Mouse (Mus musculus): ENCODE data around the gene Sf3b1. TPM values are rescaled to one million over a fixed set of nuclear protein-coding genes. Genes with fewer than 3 reads are reported as not detected.

Gene Sf3b1
- total and polyA plus RNA-seq, 2 experiments from 2014 or later = 308 to 311 TPM

DNA sequence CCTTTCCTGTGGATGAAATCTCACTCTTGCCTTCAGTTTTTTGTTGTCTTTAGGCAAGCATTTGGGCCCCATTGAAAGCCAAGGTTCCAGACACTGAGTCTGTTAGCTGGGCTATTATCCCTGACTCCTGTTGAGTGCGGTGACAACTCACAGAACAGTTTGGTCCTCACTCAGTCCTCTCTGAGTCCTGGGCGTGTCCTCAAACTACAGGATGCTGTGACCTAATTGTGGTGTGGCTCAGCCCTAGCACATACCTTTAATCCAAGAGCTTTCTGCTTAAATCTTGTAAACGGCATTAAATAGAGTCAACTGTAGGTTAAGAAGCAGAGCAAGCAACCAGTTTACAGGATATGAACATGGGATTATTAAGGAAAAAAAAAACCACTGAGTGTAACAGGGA, 15.9 kb upstream of the Sf3b1 start:
- no peaks in the 10 kb centered on the region for H3K4me1 ChIP-seq (ENCODE audit: insufficient read depth)
- no peak overlapping the region for H3K27ac ChIP-seq (ENCODE audit: low read depth, low read length)
- H3K4me3 ChIP-seq (ENCODE audit: low read depth, low read length) = no peak overlapping the region
- no peak overlapping the region for H3K4me2 ChIP-seq (ENCODE audit: low read depth)
- DNase-seq = no peak
- H3K9ac ChIP-seq = no peak overlapping the region
- no peaks in the 10 kb centered on the region for H3K36me3 ChIP-seq (ENCODE audit: insufficient read depth)
- H3K27me3 ChIP-seq (ENCODE audit: insufficient read depth, low read length) = no peaks in the 10 kb centered on the region
- 80% methylated on average over 3 of the region's 3 CpGs for WGBS
- no peak for TF ChIP-seq CTCF (IDR thresholded peaks at IDR 0.05; ENCODE audit: low read depth)
- 0 out of 2 replicates have a peak, but pooled peaks cover 5% of the 10 kb centered on the region for H3K9me3 ChIP-seq (ENCODE audit: low read length)
- no peak for ATAC-seq

DNA sequence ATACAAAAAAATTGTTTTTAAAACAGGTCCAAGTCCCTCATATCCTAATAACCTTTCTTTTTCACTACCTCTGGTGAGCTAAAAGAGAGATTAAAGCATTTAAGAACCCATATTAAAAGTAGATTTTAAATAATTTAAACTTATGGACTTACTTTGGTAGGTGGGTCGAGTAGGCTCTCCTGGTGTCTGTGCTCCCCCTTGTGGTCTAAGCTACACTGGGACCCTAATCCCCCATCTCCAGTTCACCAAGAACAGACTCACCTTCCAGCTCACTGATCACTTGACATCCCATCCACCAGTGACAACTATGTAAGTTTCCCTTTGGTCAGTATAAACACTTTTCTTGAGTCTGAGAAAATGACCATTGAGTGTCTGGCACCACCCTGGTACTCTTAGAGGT, 15.0 kb upstream of the Sf3b1 start:
- Histone ChIP-seq H3K9ac (no peak overlapping the region), H3K9me3 (ENCODE audit: low read length) (0 out of 2 replicates have a peak, but pooled peaks cover 5% of the 10 kb centered on the region), H3K36me3 (ENCODE audit: insufficient read depth) (no peaks in the 10 kb centered on the region), H3K4me1 (ENCODE audit: insufficient read depth) (no peaks in the 10 kb centered on the region), H3K27ac (ENCODE audit: low read depth, low read length) (no peak overlapping the region), H3K27me3 (ENCODE audit: insufficient read depth, low read length) (no peaks in the 10 kb centered on the region), H3K4me2 (ENCODE audit: low read depth) (no peak overlapping the region), H3K4me3 (ENCODE audit: low read depth, low read length) (no peak overlapping the region)
- DNase-seq (no peak), ATAC-seq (no peak)
- WGBS = 63% methylated on average over 1 of the region's 1 CpGs
- no peak for TF ChIP-seq CTCF (IDR thresholded peaks at IDR 0.05; ENCODE audit: low read depth)

DNA sequence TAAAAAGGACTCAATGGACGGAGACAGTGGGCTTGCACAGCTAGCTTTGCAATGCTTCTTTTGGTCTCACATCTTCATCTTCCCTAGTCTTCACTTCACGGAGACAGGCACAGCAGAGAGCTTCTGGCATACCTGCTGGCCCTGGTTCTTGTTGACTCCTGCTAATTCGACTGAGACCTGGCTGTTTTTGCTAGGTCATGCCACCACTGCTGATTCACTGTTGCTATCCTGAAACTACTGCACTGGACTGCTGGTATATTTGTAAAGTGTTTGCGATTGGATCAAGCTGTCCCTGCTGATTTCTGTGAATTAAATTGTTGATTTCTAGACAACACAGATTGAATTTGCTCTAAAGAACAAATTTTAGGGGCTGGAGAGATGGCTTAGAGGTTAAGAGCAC, 14.4 kb upstream of the Sf3b1 start:
- no peaks in the 10 kb centered on the region for H3K36me3 ChIP-seq (ENCODE audit: insufficient read depth)
- WGBS = 92% methylated on average over 4 of the region's 4 CpGs
- TF ChIP-seq CTCF (IDR thresholded peaks at IDR 0.05; ENCODE audit: low read depth) = no peak
- no peak overlapping the region for H3K4me3 ChIP-seq (ENCODE audit: low read depth, low read length)
- H3K4me2 ChIP-seq (ENCODE audit: low read depth) = no peak overlapping the region
- DNase-seq (no peak), ATAC-seq (no peak)
- H3K27me3 ChIP-seq (ENCODE audit: insufficient read depth, low read length) = no peaks in the 10 kb centered on the region
- no peak overlapping the region for H3K9ac ChIP-seq
- no peak overlapping the region for H3K27ac ChIP-seq (ENCODE audit: low read depth, low read length)
- no peaks in the 10 kb centered on the region for H3K4me1 ChIP-seq (ENCODE audit: insufficient read depth)
- 0 out of 2 replicates have a peak, but pooled peaks cover 5% of the 10 kb centered on the region for H3K9me3 ChIP-seq (ENCODE audit: low read length)

DNA sequence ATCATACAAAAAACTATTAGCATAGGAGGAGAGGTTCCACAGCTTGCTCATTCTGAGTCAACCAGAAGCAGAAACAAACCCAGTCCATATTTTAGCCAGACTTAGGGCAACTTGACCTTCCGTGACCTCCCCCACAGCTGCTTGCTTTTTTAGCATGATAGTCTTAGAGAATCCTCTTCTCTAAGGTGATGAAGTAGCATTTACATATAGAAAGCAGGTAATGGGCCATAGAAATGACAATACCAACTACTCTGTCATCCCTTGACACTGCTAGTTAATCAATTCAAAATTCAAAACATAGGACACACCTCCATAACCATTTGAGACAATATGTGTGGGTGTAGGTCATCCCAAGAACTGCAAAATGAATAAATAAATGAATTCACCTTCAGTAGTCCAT, 12.7 kb upstream of the Sf3b1 start:
- Histone ChIP-seq H3K9ac (no peak overlapping the region), H3K4me2 (ENCODE audit: low read depth) (no peak overlapping the region), H3K4me1 (ENCODE audit: insufficient read depth) (no peaks in the 10 kb centered on the region), H3K36me3 (ENCODE audit: insufficient read depth) (no peaks in the 10 kb centered on the region), H3K27ac (ENCODE audit: low read depth, low read length) (no peak overlapping the region), H3K4me3 (ENCODE audit: low read depth, low read length) (no peak overlapping the region), H3K9me3 (ENCODE audit: low read length) (0 out of 2 replicates have a peak, but pooled peaks cover 5% of the 10 kb centered on the region), H3K27me3 (ENCODE audit: insufficient read depth, low read length) (no peaks in the 10 kb centered on the region)
- WGBS = 90% methylated on average over 1 of the region's 1 CpGs
- DNase-seq = no peak
- no peak for ATAC-seq
- TF ChIP-seq CTCF (IDR thresholded peaks at IDR 0.05; ENCODE audit: low read depth) = no peak

DNA sequence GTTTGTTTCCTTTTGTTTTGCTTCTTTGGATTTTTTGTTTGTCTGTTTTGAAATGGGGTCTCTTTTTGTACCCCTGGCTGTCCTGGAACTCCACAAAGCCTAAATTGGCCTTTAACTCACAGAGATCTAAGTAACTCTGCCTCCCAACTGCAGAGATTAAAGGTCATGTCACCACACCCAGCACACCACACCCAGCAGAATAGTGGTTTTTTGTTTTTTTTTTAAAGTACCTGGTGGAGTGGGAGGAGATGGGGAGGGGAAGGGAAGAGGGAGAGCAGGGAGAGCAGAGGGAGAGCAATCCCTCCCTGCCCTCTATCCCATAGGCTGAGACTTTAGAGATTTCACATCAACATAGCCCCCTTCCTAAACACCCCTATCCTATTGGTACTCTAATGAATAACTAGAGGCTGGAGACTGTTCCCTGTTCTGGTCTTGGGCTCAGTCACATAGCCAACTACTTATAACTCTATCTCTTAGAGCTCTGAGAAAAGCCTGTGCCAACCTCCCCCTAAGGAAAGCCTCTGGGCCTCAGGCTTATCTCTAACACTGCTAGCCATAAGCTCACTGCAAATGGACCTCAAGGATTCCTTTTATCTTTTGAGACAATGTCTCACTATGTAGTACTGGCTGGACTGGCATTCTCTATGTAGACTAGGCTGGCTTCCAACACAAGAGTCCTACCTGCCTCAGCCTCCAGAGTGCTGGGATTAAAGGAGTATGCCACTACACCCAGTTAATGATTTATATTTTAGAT, 3.9 kb upstream of the Sf3b1 start:
- Histone ChIP-seq H3K27me3 (ENCODE audit: insufficient read depth, low read length) (no peaks in the 10 kb centered on the region), H3K4me1 (ENCODE audit: insufficient read depth) (no peaks in the 10 kb centered on the region), H3K27ac (ENCODE audit: low read depth, low read length) (no peak overlapping the region), H3K4me3 (ENCODE audit: low read depth, low read length) (no peak overlapping the region), H3K9me3 (ENCODE audit: low read length) (no peaks in the 10 kb centered on the region), H3K9ac (no peak overlapping the region), H3K4me2 (ENCODE audit: low read depth) (no peak overlapping the region), H3K36me3 (ENCODE audit: insufficient read depth) (no peaks in the 10 kb centered on the region)
- no peak for DNase-seq
- no peak for ATAC-seq
- TF ChIP-seq CTCF (IDR thresholded peaks at IDR 0.05; ENCODE audit: low read depth) = no peak

DNA sequence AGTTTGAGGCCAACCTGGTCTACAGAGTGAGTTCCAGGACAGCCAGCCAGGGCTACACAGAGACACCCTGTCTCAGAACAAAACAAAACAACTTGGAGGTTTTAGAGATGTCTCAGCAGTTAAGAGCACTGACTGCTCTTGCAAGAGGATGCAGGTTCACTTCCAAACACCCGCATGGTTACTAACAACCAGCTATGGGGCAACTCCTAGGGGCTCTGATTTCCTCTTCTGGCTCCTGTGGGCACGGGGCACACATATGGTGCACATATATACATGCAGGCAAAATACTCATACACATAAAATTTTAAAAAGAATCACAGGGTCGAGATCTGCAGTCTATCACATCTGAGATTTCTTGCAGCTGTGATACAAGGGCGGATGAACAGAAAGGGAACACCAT, 2.2 kb upstream of the Sf3b1 start:
- Histone ChIP-seq H3K27me3 (ENCODE audit: insufficient read depth, low read length) (no peaks in the 10 kb centered on the region), H3K27ac (ENCODE audit: low read depth, low read length) (no peak overlapping the region), H3K4me2 (ENCODE audit: low read depth) (no peak overlapping the region), H3K9me3 (ENCODE audit: low read length) (no peaks in the 10 kb centered on the region), H3K36me3 (ENCODE audit: insufficient read depth) (no peaks in the 10 kb centered on the region), H3K9ac (no peak overlapping the region), H3K4me3 (ENCODE audit: low read depth, low read length) (no peak overlapping the region), H3K4me1 (ENCODE audit: insufficient read depth) (peaks cover 7% of the 10 kb centered on the region; the same call in 1 of the 2 replicates)
- 71% methylated on average over 4 of the region's 4 CpGs for WGBS
- DNase-seq (no peak), ATAC-seq (no peak)
- no peak for TF ChIP-seq CTCF (IDR thresholded peaks at IDR 0.05; ENCODE audit: low read depth)

- no peak for TF ChIP-seq CTCF (IDR thresholded peaks at IDR 0.05; ENCODE audit: low read depth)
- no peak overlapping the region for H3K4me2 ChIP-seq (ENCODE audit: low read depth)
- ATAC-seq (no peak), DNase-seq (no peak)
- H3K4me3 ChIP-seq (ENCODE audit: low read depth, low read length) = no peak overlapping the region
- no peaks in the 10 kb centered on the region for H3K27me3 ChIP-seq (ENCODE audit: insufficient read depth, low read length)
- WGBS = 90% methylated on average over 11 of the region's 11 CpGs
- no peaks in the 10 kb centered on the region for H3K36me3 ChIP-seq (ENCODE audit: insufficient read depth)
- H3K9me3 ChIP-seq (ENCODE audit: low read length) = no peaks in the 10 kb centered on the region
- H3K4me1 ChIP-seq (ENCODE audit: insufficient read depth) = peaks cover 7% of the 10 kb centered on the region; the same call in 1 of the 2 replicates
- H3K27ac ChIP-seq (ENCODE audit: low read depth, low read length) = no peak overlapping the region
- no peak overlapping the region for H3K9ac ChIP-seq
Measured at GRCm38 (mm10) chr1:55028512-55029249, 1.4 kb upstream of the Sf3b1 start.
